Mouse (Mus musculus) MEL (cell line): ENCODE measurements around the gene Phf21a.

Experiments
- CHD2 ChIP-seq: IDR thresholded peaks from 2 replicates; pipeline ENCODE4 v1.6.1; 2011; ENCODE audit warnings: low read length, improper control_type of control experiment
- CTCF ChIP-seq, 3 experiments: IDR thresholded peaks in 2 of 3; conservative IDR thresholded peaks in 1 of 3; 2 replicates each; pipeline ENCODE4 v1.5.1; 2011 to 2012; ENCODE audit warnings: low read length in 3 of 3, low read depth in 2 of 3, mild to moderate bottlenecking in 2 of 3, improper control_type of control experiment in 1 of 3, inconsistent platforms in 1 of 3, mixed read lengths in 1 of 3, moderate library complexity in 1 of 3; ENCODE audit not compliant: control insufficient read depth in 1 of 3, insufficient read depth in 1 of 3, poor library complexity in 1 of 3, severe bottlenecking in 1 of 3
- ELF1 ChIP-seq: IDR thresholded peaks from 2 replicates; pipeline ENCODE4 v1.6.1; 2014; ENCODE audit warnings: low read depth, mild to moderate bottlenecking, inconsistent platforms, low read length, improper control_type of control experiment, moderate library complexity
- EP300 ChIP-seq, 2 experiments: IDR thresholded peaks; 2 replicates each; pipeline ENCODE4 v1.6.1; 2011; ENCODE audit warnings: improper control_type of control experiment in 2 of 2, low read length in 2 of 2, low read depth in 1 of 2, mild to moderate bottlenecking in 1 of 2
- GABPA ChIP-seq: IDR thresholded peaks from 2 replicates; pipeline ENCODE4 v1.6.1; 2012; ENCODE audit warnings: low read depth, mild to moderate bottlenecking, inconsistent platforms, low read length, improper control_type of control experiment, moderate library complexity
- GATA1 ChIP-seq: IDR thresholded peaks from 2 replicates; pipeline ENCODE4 v1.6.1; 2011; ENCODE audit warnings: low read depth, low read length, improper control_type of control experiment
- POLR2A ChIP-seq, 2 experiments: IDR thresholded peaks; 2 replicates each; pipeline ENCODE4 v1.6.1; 2011 to 2012; ENCODE audit warnings: low read length in 2 of 2, mild to moderate bottlenecking in 2 of 2, control low read depth in 1 of 2, improper control_type of control experiment in 1 of 2, low read depth in 1 of 2, moderate library complexity in 1 of 2; ENCODE audit not compliant: control insufficient read depth in 1 of 2, insufficient read depth in 1 of 2, poor library complexity in 1 of 2
- TAL1 ChIP-seq: IDR thresholded peaks from 2 replicates; pipeline ENCODE4 v1.6.1; 2012; ENCODE audit warnings: mild to moderate bottlenecking, inconsistent platforms, low read length, moderate library complexity, mixed read lengths
- TCF12 ChIP-seq: IDR thresholded peaks from 2 replicates; pipeline ENCODE4 v1.6.1; 2014; ENCODE audit warnings: low read depth, mild to moderate bottlenecking, inconsistent platforms, low read length, improper control_type of control experiment, moderate library complexity
- ZC3H11A ChIP-seq: IDR thresholded peaks from 2 replicates; pipeline ENCODE4 v1.6.1; 2012; ENCODE audit warnings: low read depth, mild to moderate bottlenecking, inconsistent platforms, low read length, improper control_type of control experiment

- no peak for TF ChIP-seq CTCF (IDR thresholded peaks at IDR 0.05 in 2 of 3, conservative IDR thresholded peaks at IDR 0.05 in 1 of 3; ENCODE audit: control insufficient read depth in 1 of 3, insufficient read depth in 1 of 3, low read depth in 2 of 3, low read length in 3 of 3, poor library complexity in 1 of 3, severe bottlenecking in 1 of 3)
- no peak for TF ChIP-seq TAL1
- no peak for TF ChIP-seq CHD2
- peak; percentile 10 to 53; a peak in 2 of 4 replicates for TF ChIP-seq EP300 (IDR thresholded peaks at IDR 0.05; ENCODE audit: low read depth in 1 of 2, low read length in 2 of 2)
- no peak for TF ChIP-seq GABPA
- no peak for TF ChIP-seq POLR2A (IDR thresholded peaks at IDR 0.05; ENCODE audit: control insufficient read depth in 1 of 2, insufficient read depth in 1 of 2, low read depth in 1 of 2, low read length in 2 of 2, poor library complexity in 1 of 2)
- no peak for TF ChIP-seq ZC3H11A
- TF ChIP-seq GATA1: peak; percentile 60
- no peak for TF ChIP-seq ELF1
- TF ChIP-seq TCF12: peak; percentile 61
These were observed 297.5 kb downstream of the Phf21a start for GRCm38 (mm10) chr2:92390206-92390930.
